Mouse (Mus musculus): ENCODE results near the gene Cox6a1. TPM values are rescaled to one million over a fixed set of nuclear protein-coding genes. Genes with fewer than 3 reads are reported as not detected.
"Not testable (repeated sequence)": the region's sequence is repeated elsewhere in the genome, so short reads cannot be mapped to it uniquely, and the experiment has no call there.

Cox6a1 gene
- polyA plus RNA-seq, 1 experiment = 319 TPM

- H3K4me1 ChIP-seq (ENCODE audit: control insufficient read depth, insufficient read depth, low read length) = peaks cover 4% of the 10 kb centered on the region
- peak overlapping the region; percentile 41; the same call in 1 of the 2 replicates for H3K27ac ChIP-seq (ENCODE audit: insufficient read depth, low read length)
- no peaks in the 10 kb centered on the region for H3K27me3 ChIP-seq (ENCODE audit: control insufficient read depth, insufficient read depth, low read length, poor library complexity, severe bottlenecking)
- peak; percentile 61; the same call in 1 of the 2 replicates for TF ChIP-seq EP300 (IDR thresholded peaks at IDR 0.05; ENCODE audit: insufficient read depth, low read depth, low read length)
- no peak for TF ChIP-seq POLR2A (IDR thresholded peaks at IDR 0.05; ENCODE audit: insufficient read depth, low read length)
- H3K4me3 ChIP-seq (ENCODE audit: low read depth, low read length) = peak overlapping the region; percentile 37
- no peak overlapping the region for H3K9ac ChIP-seq (ENCODE audit: low read depth, poor library complexity, severe bottlenecking)
- H3K9me3 ChIP-seq (replicated peaks; ENCODE audit: control insufficient read depth, insufficient read depth, low read length, poor library complexity, severe bottlenecking) = no peaks in the 10 kb centered on the region
- H3K36me3 ChIP-seq (ENCODE audit: control insufficient read depth, insufficient read depth, low read length, poor library complexity, severe bottlenecking) = no peaks in the 10 kb centered on the region
Measured at GRCm38 (mm10) chr5:115313668-115313943, 35.2 kb downstream of the Cox6a1 start.

GRCm38 (mm10) chr5:115312816-115313667 lies 35.7 kb downstream of the Cox6a1 start:
- no peaks in the 10 kb centered on the region for H3K27me3 ChIP-seq (ENCODE audit: control insufficient read depth, insufficient read depth, low read length, poor library complexity, severe bottlenecking)
- TF ChIP-seq EP300 (IDR thresholded peaks at IDR 0.05; ENCODE audit: insufficient read depth, low read depth, low read length) (no peak), POLR2A (IDR thresholded peaks at IDR 0.05; ENCODE audit: insufficient read depth, low read length) (no peak), CTCF (IDR thresholded peaks at IDR 0.05; ENCODE audit: low read depth, low read length) (no peak)
- no peak overlapping the region for H3K9ac ChIP-seq (ENCODE audit: low read depth, poor library complexity, severe bottlenecking)
- H3K4me3 ChIP-seq (ENCODE audit: low read depth, low read length) = peak overlapping the region; percentile 37
- H3K27ac ChIP-seq (ENCODE audit: insufficient read depth, low read length) = peak overlapping the region; percentile 41; the same call in 1 of the 2 replicates
- H3K4me1 ChIP-seq (ENCODE audit: control insufficient read depth, insufficient read depth, low read length) = peaks cover 2% of the 10 kb centered on the region
- no peaks in the 10 kb centered on the region for H3K9me3 ChIP-seq (replicated peaks; ENCODE audit: control insufficient read depth, insufficient read depth, low read length, poor library complexity, severe bottlenecking)
- no peaks in the 10 kb centered on the region for H3K36me3 ChIP-seq (ENCODE audit: control insufficient read depth, insufficient read depth, low read length, poor library complexity, severe bottlenecking)

- Histone ChIP-seq H3K27me3 (ENCODE audit: control insufficient read depth, insufficient read depth, low read length, poor library complexity, severe bottlenecking) (no peaks in the 10 kb centered on the region), H3K4me1 (ENCODE audit: control insufficient read depth, insufficient read depth, low read length) (no peaks in the 10 kb centered on the region), H3K9ac (ENCODE audit: low read depth, poor library complexity, severe bottlenecking) (no peak overlapping the region), H3K36me3 (ENCODE audit: control insufficient read depth, insufficient read depth, low read length, poor library complexity, severe bottlenecking) (no peaks in the 10 kb centered on the region), H3K9me3 (replicated peaks; ENCODE audit: control insufficient read depth, insufficient read depth, low read length, poor library complexity, severe bottlenecking) (no peaks in the 10 kb centered on the region), H3K4me3 (ENCODE audit: low read depth, low read length) (no peak overlapping the region), H3K27ac (ENCODE audit: insufficient read depth, low read length) (no peak overlapping the region)
- no peak for TF ChIP-seq EP300 (IDR thresholded peaks at IDR 0.05; ENCODE audit: insufficient read depth, low read depth, low read length)
- no peak for TF ChIP-seq POLR2A (IDR thresholded peaks at IDR 0.05; ENCODE audit: insufficient read depth, low read length)
- no peak for TF ChIP-seq CTCF (IDR thresholded peaks at IDR 0.05; ENCODE audit: low read depth, low read length)
Measured at GRCm38 (mm10) chr5:115312354-115312753, 36.4 kb downstream of the Cox6a1 start.

GRCm38 (mm10) chr5:115302190-115302589 lies 46.6 kb downstream of the Cox6a1 start:
- peak overlapping the region; percentile 45; the same call in 1 of the 2 replicates for H3K9ac ChIP-seq (ENCODE audit: low read depth, poor library complexity, severe bottlenecking)
- H3K4me1 ChIP-seq (ENCODE audit: control insufficient read depth, insufficient read depth, low read length); H3K27me3 ChIP-seq (ENCODE audit: control insufficient read depth, insufficient read depth, low read length, poor library complexity, severe bottlenecking); H3K4me3 ChIP-seq (ENCODE audit: low read depth, low read length); H3K27ac ChIP-seq (ENCODE audit: insufficient read depth, low read length); H3K9me3 ChIP-seq (replicated peaks; ENCODE audit: control insufficient read depth, insufficient read depth, low read length, poor library complexity, severe bottlenecking): not testable (repeated sequence)
- H3K36me3 ChIP-seq (ENCODE audit: control insufficient read depth, insufficient read depth, low read length, poor library complexity, severe bottlenecking) = peaks cover 19% of the 10 kb centered on the region

- Histone ChIP-seq H3K4me3 (ENCODE audit: low read depth, low read length) (peak overlapping the region; percentile 72), H3K27ac (ENCODE audit: insufficient read depth, low read length) (no peak overlapping the region)
Measured at GRCm38 (mm10) chr5:115301615-115302014, 47.2 kb downstream of the Cox6a1 start.

GRCm38 (mm10) chr5:115300792-115301614 lies 47.8 kb downstream of the Cox6a1 start, which contains the start of gene Dynll1:
Dynll1 (minus strand) TSS chr5:115300999.
- Histone ChIP-seq H3K4me1 (ENCODE audit: control insufficient read depth, insufficient read depth, low read length) (no peaks in the 10 kb centered on the region), H3K27me3 (ENCODE audit: control insufficient read depth, insufficient read depth, low read length, poor library complexity, severe bottlenecking) (no peaks in the 10 kb centered on the region), H3K4me3 (ENCODE audit: low read depth, low read length) (peak within 1 kb of the TSS; percentile 77), H3K36me3 (ENCODE audit: control insufficient read depth, insufficient read depth, low read length, poor library complexity, severe bottlenecking) (peaks cover 27% of the 10 kb centered on the region), H3K27ac (ENCODE audit: insufficient read depth, low read length) (peak within 1 kb of the TSS; percentile 31), H3K9ac (ENCODE audit: low read depth, poor library complexity, severe bottlenecking) (peak within 1 kb of the TSS; percentile 68), H3K9me3 (replicated peaks; ENCODE audit: control insufficient read depth, insufficient read depth, low read length, poor library complexity, severe bottlenecking) (no peaks in the 10 kb centered on the region)
- TF ChIP-seq POLR2A (IDR thresholded peaks at IDR 0.05; ENCODE audit: insufficient read depth, low read length) = peak; percentile 66
- TF ChIP-seq CTCF (IDR thresholded peaks at IDR 0.05; ENCODE audit: low read depth, low read length) = no peak
- no peak for TF ChIP-seq EP300 (IDR thresholded peaks at IDR 0.05; ENCODE audit: insufficient read depth, low read depth, low read length)

More at GRCm38 (mm10) chr5:115301615-115302014, 47.2 kb downstream of the Cox6a1 start:
- Histone ChIP-seq H3K4me1 (ENCODE audit: control insufficient read depth, insufficient read depth, low read length) (no peaks in the 10 kb centered on the region), H3K9ac (ENCODE audit: low read depth, poor library complexity, severe bottlenecking) (peak overlapping the region; percentile 45), H3K36me3 (ENCODE audit: control insufficient read depth, insufficient read depth, low read length, poor library complexity, severe bottlenecking) (peaks cover 22% of the 10 kb centered on the region), H3K27me3 (ENCODE audit: control insufficient read depth, insufficient read depth, low read length, poor library complexity, severe bottlenecking) (no peaks in the 10 kb centered on the region), H3K9me3 (replicated peaks; ENCODE audit: control insufficient read depth, insufficient read depth, low read length, poor library complexity, severe bottlenecking) (no peaks in the 10 kb centered on the region)
- TF ChIP-seq EP300 (IDR thresholded peaks at IDR 0.05; ENCODE audit: insufficient read depth, low read depth, low read length) (no peak), POLR2A (IDR thresholded peaks at IDR 0.05; ENCODE audit: insufficient read depth, low read length) (no peak), CTCF (IDR thresholded peaks at IDR 0.05; ENCODE audit: low read depth, low read length) (no peak)

Data from ES-Bruce4 (cell line).